Mouse (Mus musculus) ovary, postnatal 14 days (tissue): ENCODE measurements around the gene Akap2.

Experiments
- DNase-seq: peaks from one replicate; pipeline ENCODE4 v3.0.0; 2022; ENCODE audit warnings: low spot score

Gene Akap2

DNA sequence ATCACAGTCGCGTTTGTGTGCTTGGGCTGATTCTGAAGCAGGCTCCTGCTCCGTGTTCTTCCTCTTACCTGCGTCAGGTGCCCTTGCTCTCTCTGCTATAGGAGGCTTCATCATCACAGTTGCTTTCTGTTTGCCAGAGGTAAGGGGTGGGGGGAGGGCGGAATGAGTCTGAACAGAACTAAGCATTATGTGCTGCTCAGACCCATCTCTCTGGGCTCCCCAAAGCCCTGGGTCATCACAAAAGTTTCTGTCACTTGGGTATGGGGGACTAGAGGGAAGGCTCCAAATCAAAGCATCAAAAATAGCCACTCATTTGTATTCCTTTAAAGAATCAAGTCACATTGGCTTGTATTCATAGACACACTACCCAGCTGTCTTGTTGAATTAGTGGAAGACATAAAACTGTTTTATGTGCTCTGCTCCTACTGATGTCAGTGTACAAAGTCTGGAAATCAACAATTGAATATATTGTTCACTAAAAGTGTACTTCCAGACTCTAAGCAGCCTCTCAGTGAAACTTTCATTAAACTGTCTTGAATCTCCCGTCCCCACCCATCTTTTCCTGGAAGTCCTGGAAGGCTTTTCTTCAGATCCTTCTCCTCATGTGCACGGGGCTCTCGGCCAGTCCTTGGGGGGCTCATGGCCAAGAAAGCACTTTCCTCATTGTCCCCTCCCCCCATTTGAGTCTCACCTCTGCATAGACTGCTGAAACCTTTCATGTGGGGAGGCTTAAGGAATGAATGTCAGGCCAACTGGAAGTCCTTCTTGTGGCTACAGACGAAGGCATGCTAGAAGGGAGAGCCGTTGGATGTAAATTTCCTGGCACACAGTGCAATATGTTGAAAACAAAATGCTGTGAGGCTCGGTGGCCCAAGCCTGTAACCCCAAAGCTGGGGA is 13.6 kb upstream of the Akap2 start:
- no peak for DNase-seq

DNA sequence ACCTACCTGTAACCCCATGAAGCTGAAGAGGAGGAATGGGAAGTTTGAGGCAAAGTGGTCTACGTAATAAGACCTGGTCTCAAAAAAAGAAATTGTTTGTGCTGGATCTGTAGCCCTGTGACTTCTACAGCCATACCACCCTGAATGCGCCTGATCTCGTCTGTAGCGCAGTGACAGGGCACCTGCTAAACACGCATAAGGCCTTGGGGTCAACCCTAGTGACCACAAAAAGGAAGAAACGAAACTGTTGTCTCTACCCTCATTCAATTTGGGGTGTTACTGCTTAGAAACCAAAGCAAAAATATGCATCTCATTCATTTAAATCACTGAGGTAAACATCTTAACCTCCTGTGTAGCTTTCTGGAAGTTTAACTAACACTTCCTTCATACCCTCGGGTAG is 12.9 kb upstream of the Akap2 start:
- DNase-seq, result no peak

DNA sequence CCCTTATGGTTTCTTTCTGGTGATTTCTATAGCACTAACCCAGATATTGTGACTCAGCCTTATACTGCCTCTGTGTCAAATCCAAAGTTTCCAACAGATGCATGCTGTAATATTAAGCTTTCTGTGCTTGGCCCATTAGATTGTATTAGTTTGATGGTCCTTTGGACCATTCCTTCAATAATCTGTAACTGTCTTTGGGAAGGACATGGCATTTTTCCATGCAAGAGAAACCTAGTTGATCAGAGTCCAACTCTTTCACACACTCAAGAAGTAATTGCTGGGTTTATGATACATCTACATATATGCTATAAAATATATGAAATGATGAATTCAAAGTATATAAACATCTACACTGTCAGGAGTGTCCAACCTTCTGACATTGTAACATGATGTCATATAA is 1.6 kb upstream of the Akap2 start:
- DNase-seq, result no peak

- no peak for DNase-seq
Observed at GRCm38 (mm10) chr4:57716735-57717134, 722 bp upstream of the Akap2 start.

DNA sequence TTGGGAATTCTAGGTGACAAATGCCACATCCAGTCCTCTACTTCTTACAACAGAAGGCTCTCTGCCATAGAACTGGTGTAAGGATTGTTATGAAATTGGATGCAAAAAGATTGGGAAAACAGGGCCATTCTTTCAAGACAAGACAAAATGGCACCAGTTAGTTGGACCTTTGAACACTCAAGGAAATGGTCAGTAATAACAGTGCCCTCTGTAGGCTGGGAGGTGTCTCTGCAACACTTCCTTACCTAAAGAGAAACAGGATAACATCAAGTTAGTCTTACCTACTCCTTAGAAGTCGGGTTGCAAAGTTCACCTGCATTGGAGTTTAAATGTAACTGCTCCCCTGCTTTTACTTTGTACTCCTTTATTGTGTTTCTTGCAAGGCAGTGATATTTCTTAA is 1.9 kb downstream of the Akap2 start:
- no peak for DNase-seq

DNA sequence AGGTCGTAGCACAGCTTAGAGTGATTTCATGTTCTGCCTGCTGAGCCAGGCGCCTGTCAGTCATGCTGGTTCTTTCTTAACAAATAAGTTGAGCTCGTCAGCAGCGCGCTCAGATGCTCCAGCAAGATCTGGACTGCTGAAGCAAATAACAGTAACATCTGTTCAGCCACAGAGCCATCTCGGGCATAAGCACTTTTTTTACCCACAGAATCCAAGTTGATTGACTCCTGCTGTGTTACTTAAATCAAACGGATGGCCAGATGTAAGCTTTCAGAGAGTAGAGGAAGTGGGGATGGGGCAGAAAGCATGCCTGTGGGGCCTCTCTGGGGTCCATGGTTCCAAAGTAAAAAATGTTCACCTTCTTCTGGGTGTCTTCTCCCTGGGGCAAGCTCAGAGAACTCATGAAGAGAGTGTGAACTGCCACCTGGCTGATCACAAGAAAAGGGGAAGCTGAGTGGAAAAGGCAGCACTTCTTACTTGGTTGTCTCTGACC is 3.5 kb downstream of the Akap2 start:
- no peak for DNase-seq

DNA sequence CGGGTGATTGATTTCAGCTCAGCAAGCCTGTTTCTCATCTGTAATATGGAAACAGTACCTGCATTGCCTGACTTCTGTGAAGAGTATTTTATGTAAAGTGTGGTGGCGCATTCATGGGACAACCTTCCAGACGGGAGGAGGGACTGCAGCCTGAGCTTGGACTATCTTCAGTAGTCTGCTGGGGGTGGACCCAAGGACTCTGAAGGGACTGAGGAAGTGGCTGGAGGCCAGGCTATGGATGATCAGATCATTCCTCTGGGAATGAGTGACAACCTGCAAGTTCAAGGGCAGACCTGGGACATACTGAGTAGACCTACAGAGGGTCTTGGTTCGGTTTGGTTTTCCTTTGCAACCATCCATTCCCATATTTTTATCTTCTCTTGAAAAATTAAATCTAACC is 4.8 kb downstream of the Akap2 start:
- no peak for DNase-seq

GRCm38 (mm10) chr4:57723659-57724058 is 6.2 kb downstream of the Akap2 start:
- DNase-seq, result no peak

GRCm38 (mm10) chr4:57725569-57725968 is 8.1 kb downstream of the Akap2 start:
- DNase-seq, result no peak

DNA sequence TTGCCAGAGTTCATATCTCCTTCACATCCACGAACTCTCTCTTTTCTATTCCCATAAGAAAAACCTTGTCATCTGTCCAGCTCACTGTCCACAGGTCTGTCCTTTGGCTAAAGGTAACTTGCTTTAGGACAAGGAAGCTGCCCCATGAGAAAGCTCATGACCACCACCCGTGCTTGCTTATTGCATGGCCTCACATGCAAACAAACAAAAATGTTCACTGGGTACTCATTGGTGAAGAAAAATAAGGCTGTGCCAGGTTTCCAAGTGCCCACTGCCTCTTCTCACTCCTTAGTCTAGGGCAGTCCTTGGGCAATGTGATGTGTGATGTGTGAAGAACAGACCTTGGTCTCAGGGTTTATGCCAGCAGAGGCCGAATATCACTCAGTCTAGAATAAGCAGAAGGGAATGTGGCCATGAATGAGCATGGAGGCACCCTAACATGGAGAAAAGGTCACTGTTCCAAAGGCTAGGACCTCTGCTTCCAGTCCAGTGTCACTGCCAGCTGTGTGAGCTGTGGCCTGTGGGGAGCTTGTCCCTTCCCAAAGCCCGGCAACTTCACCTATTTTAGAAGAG is 11.2 kb downstream of the Akap2 start:
- DNase-seq, result no peak

DNA sequence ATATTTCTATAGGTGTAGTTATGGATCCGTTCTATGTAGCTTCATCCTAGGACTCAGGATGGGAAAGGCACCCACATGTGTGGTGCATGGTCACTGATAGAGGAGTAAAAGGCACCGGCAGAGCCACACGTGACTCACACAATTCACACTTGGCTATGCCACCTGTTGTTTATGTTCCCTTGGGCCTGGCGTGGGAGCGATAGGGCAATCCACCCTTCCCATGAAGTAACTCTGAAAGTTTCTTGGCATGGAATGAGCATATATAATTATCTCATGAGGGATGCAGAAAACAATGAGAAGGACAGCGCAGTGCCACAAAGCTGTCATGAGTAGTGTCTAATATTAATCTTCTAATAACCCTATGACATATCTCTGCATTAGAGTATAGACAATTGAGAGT is 12.6 kb downstream of the Akap2 start:
- DNase-seq, result no peak

DNA sequence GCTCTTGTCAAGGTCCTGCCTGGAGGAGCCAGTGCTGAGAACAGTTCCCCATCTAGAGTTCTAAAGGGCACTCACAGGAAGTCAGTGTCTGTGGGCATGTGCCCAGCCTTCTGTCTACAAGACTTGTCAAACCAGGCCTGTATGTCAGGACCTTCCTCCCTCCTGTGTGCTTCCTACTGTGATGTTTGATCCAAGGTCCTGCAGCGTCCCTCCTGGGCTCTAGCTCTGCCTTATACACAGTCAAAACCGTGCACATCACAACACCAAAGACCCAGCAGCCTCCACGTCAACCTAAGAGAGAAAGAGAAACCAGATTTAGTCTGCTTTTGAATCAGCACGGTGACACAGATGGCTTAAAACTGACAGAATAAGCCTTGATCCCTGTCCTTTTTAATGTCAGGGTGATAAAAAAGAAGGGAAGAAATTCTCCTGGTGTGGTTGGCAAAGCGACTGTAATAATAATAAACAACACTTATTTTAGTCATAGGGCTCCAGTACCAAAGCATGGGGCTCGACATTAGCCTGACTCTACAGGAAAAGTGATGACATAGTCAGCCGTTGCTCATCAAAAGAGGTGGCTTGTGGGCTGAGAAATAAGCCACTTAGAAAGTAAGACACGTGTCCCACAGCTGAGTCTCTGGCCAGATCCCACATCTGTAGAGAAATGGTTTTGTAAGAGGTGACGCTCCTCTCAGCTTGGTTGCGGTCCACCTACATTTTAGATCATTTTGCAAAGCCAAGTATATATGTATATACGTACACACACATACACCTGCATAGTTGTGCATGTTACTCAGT is 13.5 kb downstream of the Akap2 start:
- no peak for DNase-seq

- DNase-seq, result no peak
Observed at GRCm38 (mm10) chr4:57732351-57732750, 14.9 kb downstream of the Akap2 start.

- DNase-seq, result no peak
Observed at GRCm38 (mm10) chr4:57733445-57733844, 16.0 kb downstream of the Akap2 start.

DNA sequence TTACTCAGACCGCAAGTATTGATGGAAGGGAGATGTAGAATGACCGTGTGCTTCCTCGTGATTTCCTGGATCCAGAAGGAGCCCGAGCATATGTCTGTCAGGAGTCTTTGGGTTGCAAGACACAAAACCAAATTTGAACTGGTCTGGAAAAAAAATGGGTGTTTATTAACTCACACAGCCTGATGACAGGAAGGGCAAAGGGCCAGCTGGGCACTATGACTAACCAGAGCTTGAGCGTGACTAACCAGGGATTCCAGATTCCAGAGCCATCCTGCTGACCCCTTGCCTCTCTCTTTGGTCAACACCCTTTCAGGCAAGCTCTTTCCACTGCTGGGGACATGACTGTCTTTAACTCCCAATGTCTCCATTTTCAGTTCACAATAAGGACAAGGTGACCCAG is 18.0 kb downstream of the Akap2 start:
- no peak for DNase-seq

DNA sequence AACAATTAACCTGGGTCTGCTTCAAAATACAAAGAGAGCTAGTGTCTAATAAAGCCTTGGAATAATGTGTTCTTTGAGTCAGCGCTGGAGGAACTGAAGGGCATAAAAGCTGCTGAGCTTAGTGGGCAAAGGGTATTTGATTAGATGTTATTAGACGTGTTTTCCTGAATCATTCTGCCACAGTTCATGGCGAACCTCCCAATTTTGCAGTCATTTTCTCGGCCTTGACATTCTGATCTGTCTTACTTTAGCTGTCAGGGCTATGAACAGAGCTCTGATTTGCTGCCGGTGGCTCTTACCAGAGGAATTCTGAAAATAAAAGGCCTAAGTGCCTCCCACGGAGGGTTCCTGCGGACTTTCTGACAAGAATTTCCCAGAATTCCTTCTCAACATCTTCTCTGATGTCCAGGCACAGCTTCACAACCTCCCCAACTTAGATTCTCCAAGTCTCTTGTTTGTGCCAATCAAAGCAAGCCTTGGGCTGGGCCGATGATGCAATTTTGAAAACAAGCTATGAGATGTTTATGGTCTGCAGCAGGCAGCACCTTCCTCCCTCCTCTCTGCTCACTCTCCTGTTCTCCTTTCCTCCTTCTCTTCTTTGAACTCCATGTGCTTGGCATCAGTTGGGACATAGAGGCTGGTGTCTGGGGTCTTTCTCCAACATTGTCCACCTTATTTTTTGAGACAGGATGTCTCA is 21.5 kb downstream of the Akap2 start:
- no peak for DNase-seq

GRCm38 (mm10) chr4:57743325-57743929 is 26.0 kb downstream of the Akap2 start:
- no peak for DNase-seq

- DNase-seq, result no peak
Observed at GRCm38 (mm10) chr4:57750651-57751050, 33.2 kb downstream of the Akap2 start.

DNA sequence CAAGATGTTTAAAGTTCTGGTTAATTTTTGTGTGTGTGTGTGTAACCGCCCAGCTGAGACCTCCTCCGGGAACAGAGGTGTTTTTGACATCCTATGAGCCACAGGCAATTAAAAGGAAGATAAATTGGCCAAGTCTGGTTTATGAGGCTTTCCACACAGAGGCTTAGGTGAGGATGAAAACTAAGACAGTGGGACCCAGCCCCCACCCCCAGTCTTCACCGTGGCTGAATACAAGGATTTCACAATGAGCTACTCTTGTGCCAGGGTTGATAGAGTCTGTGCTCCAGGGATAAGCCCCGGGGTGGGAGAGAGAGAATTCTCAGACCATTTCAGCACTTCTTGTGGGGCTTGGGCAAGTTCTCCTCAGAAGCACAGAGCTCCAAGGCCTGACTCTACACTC is 33.6 kb downstream of the Akap2 start:
- DNase-seq, result no peak

DNA sequence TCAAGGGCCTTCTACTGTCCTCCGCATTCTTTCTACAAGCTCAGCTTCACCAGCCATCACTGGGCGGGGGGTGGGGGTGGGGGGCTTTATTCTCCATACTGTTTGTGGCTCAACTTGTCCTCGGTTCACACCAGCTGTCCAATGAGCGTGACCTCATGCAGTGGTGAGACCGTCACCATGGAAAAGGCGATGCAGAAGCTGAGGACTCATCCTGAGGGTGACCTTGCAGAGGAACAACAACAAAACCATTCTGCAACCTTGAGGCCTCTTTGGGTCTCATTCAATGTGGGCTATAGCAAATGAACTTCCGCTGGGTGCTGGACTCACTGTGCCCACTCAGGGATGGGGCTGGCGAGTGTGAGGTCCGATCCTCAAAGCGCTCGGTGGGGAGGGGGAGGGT is 34.1 kb downstream of the Akap2 start:
- no peak for DNase-seq

DNA sequence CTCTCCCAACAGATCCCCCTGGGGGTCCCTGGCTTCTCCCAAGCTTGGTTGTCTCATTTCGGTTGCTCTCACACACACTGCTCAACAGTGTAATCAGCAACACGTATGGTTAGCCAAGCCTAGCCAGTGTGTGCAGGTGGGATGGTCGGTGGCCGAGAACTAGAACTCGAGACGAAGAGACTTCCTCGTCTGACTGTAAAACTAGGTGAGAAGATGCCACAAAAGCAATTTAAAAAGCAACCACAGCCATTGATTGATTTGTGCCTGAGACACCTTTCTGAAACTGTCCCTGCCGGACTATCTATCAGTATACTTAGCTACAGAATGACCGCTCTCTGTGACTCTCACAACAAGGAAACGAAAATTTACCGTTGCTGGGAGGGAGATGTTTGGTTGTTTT is 37.6 kb downstream of the Akap2 start:
- DNase-seq, result no peak

DNA sequence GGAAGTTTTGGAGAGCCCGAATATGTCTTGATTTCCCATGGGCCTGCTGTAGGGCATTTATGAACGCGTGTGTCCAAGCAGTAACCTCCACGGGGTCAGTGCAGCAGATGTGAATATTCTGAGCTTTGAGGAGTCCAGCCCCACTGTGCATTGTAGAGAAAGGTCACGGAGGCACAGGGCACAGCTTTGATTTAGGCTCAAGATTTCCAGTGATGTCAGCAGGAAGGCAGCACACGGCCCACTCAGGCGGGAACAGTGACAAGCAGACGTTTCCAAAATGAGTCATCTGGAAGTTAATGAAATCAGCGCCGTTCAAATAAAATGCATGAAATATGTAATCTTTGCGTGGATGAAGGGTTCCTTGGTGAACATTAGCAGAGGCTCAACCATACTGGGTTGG is 40.5 kb downstream of the Akap2 start:
- DNase-seq, result no peak
